Mouse (Mus musculus): ENCODE data around the gene Cgas.
A peak's percentile ranks its signal among the peaks of the same experiment; 100 is the strongest.

The Cgas gene

GRCm38 (mm10) chr9:78463337-78463736, 20.3 kb upstream of the Cgas start:
- no peak for DNase-seq (ENCODE audit: low spot score in 2 of 2)

GRCm38 (mm10) chr9:78457026-78457425, 14.0 kb upstream of the Cgas start:
- no peak for DNase-seq (ENCODE audit: low spot score in 2 of 2)

- DNase-seq (ENCODE audit: low spot score in 2 of 2): no peak
Measured at GRCm38 (mm10) chr9:78451382-78451781, 8.3 kb upstream of the Cgas start.

GRCm38 (mm10) chr9:78450404-78450803, 7.4 kb upstream of the Cgas start:
- DNase-seq (ENCODE audit: low spot score in 2 of 2): no peak

GRCm38 (mm10) chr9:78447973-78448873, 5.2 kb upstream of the Cgas start, which contains the start of the genes Mto1 and Gm17324:
Gene Mto1 (plus strand): TSS chr9:78448208.
Gene Gm17324 (minus strand): TSS chr9:78448786.
- DNase-seq (ENCODE audit: low spot score in 2 of 2): peak; percentile 80 to 81

GRCm38 (mm10) chr9:78447606-78447972, 4.6 kb upstream of the Cgas start:
- no peak for DNase-seq (ENCODE audit: low spot score in 2 of 2)

GRCm38 (mm10) chr9:78442237-78442578, 829 bp downstream of the Cgas start:
- DNase-seq (ENCODE audit: low spot score in 2 of 2): no peak

- DNase-seq (ENCODE audit: low spot score in 2 of 2): no peak
Measured at GRCm38 (mm10) chr9:78439426-78439825, 3.6 kb downstream of the Cgas start.

- no peak for DNase-seq (ENCODE audit: low spot score in 2 of 2)
Measured at GRCm38 (mm10) chr9:78432471-78432870, 10.6 kb downstream of the Cgas start.

GRCm38 (mm10) chr9:78430486-78430885, 12.6 kb downstream of the Cgas start:
- DNase-seq (ENCODE audit: low spot score in 2 of 2): no peak

GRCm38 (mm10) chr9:78429551-78429950, 13.5 kb downstream of the Cgas start:
- no peak for DNase-seq (ENCODE audit: low spot score in 2 of 2)

- DNase-seq (ENCODE audit: low spot score in 2 of 2): no peak
Measured at GRCm38 (mm10) chr9:78428870-78429432, 14.1 kb downstream of the Cgas start.

- no peak for DNase-seq (ENCODE audit: low spot score in 2 of 2)
Measured at GRCm38 (mm10) chr9:78428185-78428584, 14.9 kb downstream of the Cgas start.

- no peak for DNase-seq (ENCODE audit: low spot score in 2 of 2)
Measured at GRCm38 (mm10) chr9:78427362-78427781, 15.7 kb downstream of the Cgas start.

- DNase-seq (ENCODE audit: low spot score in 2 of 2): no peak
Measured at GRCm38 (mm10) chr9:78401596-78401995, 41.4 kb downstream of the Cgas start.

GRCm38 (mm10) chr9:78400570-78400969, 42.5 kb downstream of the Cgas start:
- no peak for DNase-seq (ENCODE audit: low spot score in 2 of 2)

GRCm38 (mm10) chr9:78396517-78396916, 46.5 kb downstream of the Cgas start:
- no peak for DNase-seq (ENCODE audit: low spot score in 2 of 2)

- DNase-seq (ENCODE audit: low spot score in 2 of 2): peak; percentile 5 to 9
Measured at GRCm38 (mm10) chr9:78395630-78396351, 47.2 kb downstream of the Cgas start, which contains the start of gene Ddx43. Gene Ddx43 (plus strand): TSS chr9:78395777.

- no peak for DNase-seq (ENCODE audit: low spot score in 2 of 2)
Measured at GRCm38 (mm10) chr9:78395244-78395629, 47.8 kb downstream of the Cgas start.

- peak in 1 of 2 experiments; percentile 18 for DNase-seq (ENCODE audit: low spot score in 2 of 2)
Measured at GRCm38 (mm10) chr9:78394602-78395001, 48.4 kb downstream of the Cgas start.

- no peak for DNase-seq (ENCODE audit: low spot score in 2 of 2)
Measured at GRCm38 (mm10) chr9:78393741-78394140, 49.3 kb downstream of the Cgas start.

- DNase-seq (ENCODE audit: low spot score in 2 of 2): no peak
Measured at GRCm38 (mm10) chr9:78389981-78390380, 53.1 kb downstream of the Cgas start.
